In the genomic region with DNA sequence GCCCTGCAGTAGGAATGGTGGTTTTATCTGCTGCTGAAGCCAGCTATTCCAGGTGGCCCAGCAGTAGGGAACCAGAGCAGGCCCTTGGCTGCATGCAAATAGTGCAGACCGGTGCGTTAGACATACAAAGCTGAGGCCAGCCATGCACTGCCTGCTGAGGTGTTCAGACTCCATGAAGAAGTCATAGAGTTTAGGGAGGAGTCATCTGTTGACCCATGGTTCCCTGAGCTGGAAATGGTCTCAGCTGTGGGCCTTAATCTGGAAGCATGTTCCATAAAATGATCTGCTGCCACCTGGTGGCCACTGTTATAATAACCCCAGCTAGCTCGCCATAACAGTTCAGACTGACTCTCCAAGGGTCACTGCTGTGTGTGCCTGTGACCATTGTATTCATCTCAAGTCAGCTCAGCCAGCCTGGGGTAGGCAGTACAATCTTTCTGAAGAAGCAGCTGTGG, we compare ENCODE assay signal across 8 mouse cellular contexts. TPM values are rescaled to one million over a fixed set of nuclear protein-coding genes. Genes with fewer than 3 reads are reported as not detected.
DNase-seq lines count a peak whose midpoint lies in the region; ATAC-seq and TF ChIP-seq lines count a peak whose summit lies in the region.

No protein-coding gene starts in this region.

- peak; percentile 51 for DNase-seq in ovary, postnatal 10 days (ENCODE audit: low spot score)
- no peak for DNase-seq in ovary, adult 18-20 months (ENCODE audit: low spot score)
- peak; percentile 88 for DNase-seq in embryo, embryonic 11 days
- peak; percentile 53 to 76 for DNase-seq in gastrocnemius, postnatal 4 days (ENCODE audit: low spot score in 2 of 2)
- peak; percentile 86 for DNase-seq in left cerebral cortex, postnatal 14 days (ENCODE audit: low spot score in 2 of 2)
- DNase-seq in midbrain, embryonic 11.5 days (ENCODE audit: low spot score, missing footprints), result peak; percentile 98

- H3K4me2 ChIP-seq in intestine, embryonic 16.5 days (ENCODE audit: low read depth, low read length), result no peak overlapping the region
- no peak overlapping the region for H3K4me2 ChIP-seq in midbrain, embryonic 11.5 days

- ATAC-seq in intestine, embryonic 16.5 days, result peak; percentile 36
- peak; percentile 67 for ATAC-seq in midbrain, embryonic 11.5 days (ENCODE audit: low FRiP score)

- no peak for TF ChIP-seq POLR2A in small intestine, adult 2 months (IDR thresholded peaks at IDR 0.05; ENCODE audit: low read depth, low read length)

- peaks cover 15% of the 10 kb centered on the region for H3K4me1 ChIP-seq in intestine, embryonic 16.5 days (ENCODE audit: control insufficient read depth, insufficient read depth, low read length)
- no peaks in the 10 kb centered on the region for H3K4me1 ChIP-seq in midbrain, embryonic 11.5 days (ENCODE audit: control insufficient read depth, insufficient read depth, low read length)
- peaks cover 12% of the 10 kb centered on the region for H3K4me1 ChIP-seq in small intestine, adult 2 months (ENCODE audit: control insufficient read depth, insufficient read depth, insufficient read length, low read length)

- no peak overlapping the region for H3K9ac ChIP-seq in intestine, embryonic 16.5 days (ENCODE audit: low read depth, low read length)
- no peak overlapping the region for H3K9ac ChIP-seq in midbrain, embryonic 11.5 days (ENCODE audit: low read length)

- WGBS in intestine, embryonic 16.5 days, result 47% methylated on average over 3 of the region's 3 CpGs
- WGBS in midbrain, embryonic 11.5 days, result 51% methylated on average over 3 of the region's 3 CpGs
- WGBS in small intestine, adult 2 months, result 52% methylated on average over 3 of the region's 3 CpGs

- H3K9me3 ChIP-seq in intestine, embryonic 16.5 days (ENCODE audit: control insufficient read depth, low read length), result no peaks in the 10 kb centered on the region
- H3K9me3 ChIP-seq in midbrain, embryonic 11.5 days (ENCODE audit: control insufficient read depth, low read length), result no peaks in the 10 kb centered on the region

- TF ChIP-seq CTCF in small intestine, adult 2 months (IDR thresholded peaks at IDR 0.05; ENCODE audit: extremely low read depth, insufficient read length, insufficient replicate concordance, low read depth, low read length), result peak; percentile 64; the same call in 1 of the 2 replicates

- intact Hi-C loops in left cerebral cortex, postnatal 14 days (cut with DNase I), result loop anchor here (5.0 to 10.0 kb wide), 3 partner anchors 123 to 900 kb away; no protein-coding TSS in a partner anchor

- H3K4me3 ChIP-seq in intestine, embryonic 16.5 days (ENCODE audit: low read length), result no peak overlapping the region
- no peak overlapping the region for H3K4me3 ChIP-seq in midbrain, embryonic 11.5 days (ENCODE audit: low read depth, low read length)
- no peak overlapping the region for H3K4me3 ChIP-seq in small intestine, adult 2 months (ENCODE audit: low read depth, low read length)

- H3K36me3 ChIP-seq in intestine, embryonic 16.5 days (ENCODE audit: control insufficient read depth, insufficient read depth, low read length), result no peaks in the 10 kb centered on the region
- no peaks in the 10 kb centered on the region for H3K36me3 ChIP-seq in midbrain, embryonic 11.5 days (ENCODE audit: control insufficient read depth, insufficient read depth, low read length)
- H3K36me3 ChIP-seq in small intestine, adult 2 months (ENCODE audit: control insufficient read depth, insufficient read depth, low read length), result peaks cover 6% of the 10 kb centered on the region; the same call in 1 of the 2 replicates

- H3K27me3 ChIP-seq in intestine, embryonic 16.5 days (replicated peaks; ENCODE audit: control insufficient read depth, insufficient read depth, low read length), result no peaks in the 10 kb centered on the region
- H3K27me3 ChIP-seq in midbrain, embryonic 11.5 days (ENCODE audit: control insufficient read depth, insufficient read depth, low read length), result no peaks in the 10 kb centered on the region
- no peaks in the 10 kb centered on the region for H3K27me3 ChIP-seq in small intestine, adult 2 months (ENCODE audit: control insufficient read depth, insufficient read depth, low read length)

- H3K27ac ChIP-seq in intestine, embryonic 16.5 days (ENCODE audit: low read length), result no peak overlapping the region
- no peak overlapping the region for H3K27ac ChIP-seq in midbrain, embryonic 11.5 days (ENCODE audit: low read depth, low read length)
- no peak overlapping the region for H3K27ac ChIP-seq in small intestine, adult 2 months (ENCODE audit: insufficient read depth, low read depth, low read length)

RNA-seq across cellular contexts. Expression of a gene that starts 29.2 kb away (rescaled TPM):
- 10 to 100 TPM; 21.6 to 25.0 TPM for total RNA-seq in gastrocnemius, postnatal 4 days (2021)
- polyA plus RNA-seq in intestine, embryonic 16.5 days (2015; fragmentation: Nextera tagmentation; extraction: Ambion mirVana), result 6.4 and 7.1 TPM in 2 replicates
- total RNA-seq in left cerebral cortex, postnatal 14 days (2021), result 1 to 10 TPM; 5.7 to 6.2 TPM
- polyA plus RNA-seq in midbrain, embryonic 11.5 days (2014; fragmentation: Nextera tagmentation; extraction: Ambion mirVana), result 2.7 and 3.0 TPM in 2 replicates
- 1.5 and 10.7 TPM in 2 replicates for polyA plus RNA-seq in small intestine, adult 2 months (2012; rRNA removed)
